Mouse (Mus musculus): ENCODE data around the gene Galnt13.
A peak's percentile ranks its signal among the peaks of the same experiment; 100 is the strongest.
"Not testable (repeated sequence)": the region's sequence is repeated elsewhere in the genome, so short reads cannot be mapped to it uniquely, and the experiment has no call there.

The Galnt13 gene

DNA sequence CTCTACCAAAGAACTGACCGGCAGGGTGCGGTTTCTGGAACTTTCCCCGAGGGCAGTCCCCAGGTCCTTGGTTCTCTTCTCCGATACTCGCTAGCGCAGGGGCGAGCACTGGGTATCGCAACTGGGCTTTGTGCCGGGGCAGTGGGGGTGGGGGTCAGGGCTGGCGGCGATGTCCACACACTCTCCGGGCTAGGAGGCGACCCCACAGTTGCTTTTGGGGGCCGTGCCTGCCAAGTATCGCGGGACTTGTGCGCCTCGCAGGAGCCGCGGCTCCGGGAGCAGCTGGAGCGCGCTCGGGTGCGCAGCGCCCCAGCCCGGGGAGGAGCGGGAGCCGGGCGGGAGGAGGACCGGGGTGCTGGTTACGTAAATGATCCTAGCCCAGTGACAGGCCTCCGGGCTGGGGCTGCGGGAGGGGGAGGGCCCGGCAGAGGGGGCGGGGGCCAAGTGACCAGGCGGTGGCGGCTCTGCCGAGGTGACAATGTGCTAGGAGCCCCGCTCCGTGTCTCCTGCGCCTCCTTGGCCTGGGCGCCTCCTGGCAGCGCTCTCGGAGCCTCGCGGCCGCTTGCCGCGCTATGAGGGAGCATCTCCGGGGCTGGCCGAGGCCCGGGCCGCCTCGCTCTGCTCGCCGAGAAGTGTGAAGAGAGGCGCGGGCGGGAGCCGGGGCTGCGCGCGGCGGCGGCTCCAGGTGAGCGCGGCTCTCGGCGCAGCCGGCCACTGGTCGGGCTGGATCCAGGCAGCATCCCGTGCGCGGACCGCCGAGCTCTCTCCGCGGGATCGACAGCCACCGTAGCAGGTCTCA, at the start of gene Galnt13:
Gene Galnt13 (plus strand): TSS at position 381 of the 799 bp plus-strand sequence.
- DNase-seq = peak in 1 of 2 experiments; percentile 4

DNA sequence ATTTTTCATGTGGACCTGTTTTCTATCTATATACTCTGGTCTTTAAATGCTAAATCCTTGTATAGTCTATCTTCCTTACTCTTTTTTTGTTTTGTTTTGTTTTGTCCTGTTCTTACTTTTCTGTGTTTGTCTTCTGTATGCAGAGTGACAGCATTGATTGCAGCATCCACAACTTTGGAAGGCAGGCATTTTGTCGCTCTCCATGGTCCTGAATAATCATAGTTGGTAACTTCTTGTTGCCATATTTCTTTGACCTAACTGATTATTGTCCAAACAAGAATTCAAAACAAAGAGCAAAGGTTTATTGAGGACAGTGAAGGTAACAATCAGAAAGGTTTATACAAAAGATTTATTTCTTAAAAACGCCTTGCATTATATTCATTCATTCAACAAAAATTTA, 5.1 kb upstream of the Galnt13 start:
- DNase-seq = no peak

- DNase-seq = no peak
These were observed 737 bp upstream of the Galnt13 start for GRCm38 (mm10) chr2:54435380-54435779.

- DNase-seq = no peak
These were observed 801 bp downstream of the Galnt13 start for GRCm38 (mm10) chr2:54436736-54437500.

- no peak for DNase-seq
These were observed 1.3 kb downstream of the Galnt13 start for GRCm38 (mm10) chr2:54437501-54437830.

GRCm38 (mm10) chr2:54442734-54443500, 6.8 kb downstream of the Galnt13 start:
- no peak for DNase-seq

- no peak for DNase-seq
These were observed 47.3 kb downstream of the Galnt13 start for GRCm38 (mm10) chr2:54483426-54483825.

GRCm38 (mm10) chr2:54522989-54523388, 86.9 kb downstream of the Galnt13 start:
- no peak for DNase-seq

GRCm38 (mm10) chr2:54527073-54527472, 91.0 kb downstream of the Galnt13 start:
- no peak for DNase-seq

GRCm38 (mm10) chr2:54558357-54559153, 122.4 kb downstream of the Galnt13 start:
- DNase-seq = no peak

DNA sequence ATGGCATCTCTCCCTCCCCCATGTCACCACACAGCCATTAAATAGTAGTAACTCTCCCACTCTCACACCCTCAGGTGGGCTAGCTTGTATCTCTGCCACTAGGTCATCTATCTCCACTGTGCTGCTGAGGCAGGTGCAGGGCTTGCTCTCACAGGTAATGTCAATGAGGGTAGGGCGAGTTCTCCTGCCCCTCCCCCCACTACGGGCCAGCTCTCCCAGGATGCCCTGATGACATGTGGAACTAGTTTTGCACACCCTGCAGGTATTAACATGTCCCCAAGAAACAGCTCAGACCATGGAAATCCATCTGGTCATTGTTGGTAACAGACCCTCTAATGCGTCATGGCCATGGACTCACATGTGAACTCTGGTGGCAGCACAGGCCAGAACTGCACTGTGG, 129.0 kb downstream of the Galnt13 start:
- DNase-seq = no peak

DNA sequence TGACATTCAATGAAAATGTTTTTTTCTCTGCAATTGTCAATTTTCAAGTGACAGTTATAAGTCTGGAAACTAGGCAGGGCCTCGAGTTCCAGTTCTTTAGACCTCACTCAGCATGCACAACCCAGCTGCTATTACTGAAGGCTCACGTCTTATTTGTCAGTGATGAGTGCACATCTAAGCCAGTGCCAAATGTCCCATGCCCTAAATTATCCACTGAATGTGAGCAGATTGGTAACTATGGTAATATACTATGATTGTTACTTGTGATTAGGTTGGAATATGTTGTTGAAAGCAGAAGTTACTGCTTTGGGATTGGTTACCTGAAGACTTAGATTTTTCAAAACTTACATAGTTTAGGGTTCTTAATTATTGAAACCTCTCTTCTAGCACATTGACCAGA, 131.1 kb downstream of the Galnt13 start:
- no peak for DNase-seq

- DNase-seq = no peak
These were observed 131.5 kb downstream of the Galnt13 start for GRCm38 (mm10) chr2:54567632-54568031.

GRCm38 (mm10) chr2:54713817-54714216, 277.7 kb downstream of the Galnt13 start:
- DNase-seq = not testable (repeated sequence)

GRCm38 (mm10) chr2:54751232-54751631, 315.1 kb downstream of the Galnt13 start:
- DNase-seq = no peak

GRCm38 (mm10) chr2:54759781-54760180, 323.7 kb downstream of the Galnt13 start:
- DNase-seq = no peak

- no peak for DNase-seq
These were observed 342.7 kb downstream of the Galnt13 start for GRCm38 (mm10) chr2:54778790-54779273.

DNA sequence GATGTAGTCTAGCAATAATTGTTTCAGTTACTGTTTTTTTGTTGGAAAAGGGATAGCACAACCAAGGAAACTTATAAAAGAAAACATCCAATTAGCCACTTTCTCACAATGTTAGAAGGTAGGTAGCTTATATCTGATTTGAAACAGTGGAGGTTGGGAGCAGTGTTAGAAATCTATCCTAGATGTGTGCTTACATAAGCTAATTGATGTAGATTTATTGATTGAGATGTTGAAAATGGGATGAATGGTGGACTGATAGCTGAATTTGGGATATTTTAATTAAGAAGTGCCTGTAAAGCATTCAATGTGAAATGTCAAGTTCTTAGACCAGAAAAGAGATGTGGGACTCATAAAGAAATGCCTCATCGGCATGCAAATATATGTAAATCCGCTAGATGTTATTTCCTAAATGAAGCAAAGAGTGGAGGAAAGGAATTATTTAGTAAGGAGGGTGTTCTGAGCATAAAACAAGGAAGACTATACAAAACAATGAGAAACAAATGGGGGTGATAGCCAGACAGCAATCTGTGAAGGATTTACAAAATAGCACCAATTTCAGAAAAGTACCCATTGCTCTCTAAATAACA, 377.6 kb downstream of the Galnt13 start:
- DNase-seq = no peak

DNA sequence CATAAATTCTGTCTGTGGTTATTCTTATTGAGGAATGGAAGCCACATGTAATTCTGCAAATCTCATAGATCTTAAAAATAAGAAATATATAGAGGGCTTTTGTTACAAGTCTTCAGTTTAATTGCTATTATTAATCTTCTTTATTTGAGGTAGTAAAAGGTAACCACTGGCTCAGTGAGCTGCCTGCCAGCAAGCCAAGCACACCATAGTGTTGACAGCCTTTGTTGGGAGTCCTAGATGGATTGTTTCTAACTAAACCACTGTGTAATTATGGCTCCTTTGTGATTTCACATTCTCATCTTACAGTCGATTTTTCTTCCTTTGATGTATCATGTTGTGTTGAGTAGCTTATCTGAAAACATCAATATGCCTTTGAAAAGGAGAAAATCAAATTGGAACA, 405.1 kb downstream of the Galnt13 start:
- DNase-seq = no peak

GRCm38 (mm10) chr2:54906282-54907060, 470.4 kb downstream of the Galnt13 start:
- DNase-seq = no peak

GRCm38 (mm10) chr2:54915088-54915670, 479.1 kb downstream of the Galnt13 start:
- no peak for DNase-seq

Data from thymus, postnatal 36 days (tissue).